Mouse (Mus musculus) frontal cortex, postnatal 25 days (tissue): ENCODE results near the gene Cdip1.
"Not testable (repeated sequence)": the region's sequence is repeated elsewhere in the genome, so short reads cannot be mapped to it uniquely, and the experiment has no call there.

Experiments
- DNase-seq, 2 experiments: peaks; one replicate each; pipeline ENCODE4 v3.0.0; 2022; ENCODE audit warnings: low spot score in 2 of 2

The Cdip1 gene

GRCm38 (mm10) chr16:4773289-4773970 is 16.7 kb downstream of the Cdip1 start:
- no peak for DNase-seq

- DNase-seq: no peak
Measured at GRCm38 (mm10) chr16:4768719-4769118, 21.4 kb downstream of the Cdip1 start.

DNA sequence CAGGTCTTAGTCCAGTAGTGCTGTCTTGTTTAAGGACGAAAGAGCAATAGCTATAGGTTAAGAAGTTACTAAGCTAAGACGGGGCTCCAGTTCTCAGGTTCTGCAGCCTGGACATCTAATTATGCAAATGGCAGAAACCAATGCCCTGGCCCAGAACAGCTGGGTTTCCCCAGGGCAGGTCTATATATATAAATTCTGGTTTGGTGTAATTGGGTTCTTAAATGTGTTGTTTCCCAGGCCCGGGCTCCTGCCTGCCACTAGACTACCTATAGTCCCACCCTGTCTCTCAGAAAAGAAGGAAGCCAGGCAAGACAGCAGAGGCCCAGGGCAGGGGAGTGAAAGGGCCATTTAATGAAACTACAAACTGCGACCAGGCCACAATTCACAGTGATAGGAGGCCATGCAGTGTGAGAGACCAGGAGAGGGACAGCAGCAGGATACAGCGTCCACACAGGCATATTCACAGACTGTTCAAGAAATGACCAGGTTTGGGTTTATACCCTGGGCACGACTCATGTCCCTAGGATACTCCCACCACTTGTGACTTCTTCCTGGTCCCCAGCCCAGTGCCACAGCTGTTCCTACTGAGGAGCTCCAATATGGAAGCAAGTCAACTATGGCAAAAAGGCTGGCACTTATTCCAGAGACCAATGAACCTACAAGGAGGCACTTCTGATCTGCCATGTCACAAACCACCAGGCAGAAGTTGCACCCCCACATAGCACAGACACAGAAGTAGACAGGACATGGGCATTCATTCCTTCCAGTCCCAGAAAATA is 22.9 kb downstream of the Cdip1 start:
- no peak for DNase-seq

- DNase-seq: no peak
Measured at GRCm38 (mm10) chr16:4765852-4766251, 24.2 kb downstream of the Cdip1 start.

DNA sequence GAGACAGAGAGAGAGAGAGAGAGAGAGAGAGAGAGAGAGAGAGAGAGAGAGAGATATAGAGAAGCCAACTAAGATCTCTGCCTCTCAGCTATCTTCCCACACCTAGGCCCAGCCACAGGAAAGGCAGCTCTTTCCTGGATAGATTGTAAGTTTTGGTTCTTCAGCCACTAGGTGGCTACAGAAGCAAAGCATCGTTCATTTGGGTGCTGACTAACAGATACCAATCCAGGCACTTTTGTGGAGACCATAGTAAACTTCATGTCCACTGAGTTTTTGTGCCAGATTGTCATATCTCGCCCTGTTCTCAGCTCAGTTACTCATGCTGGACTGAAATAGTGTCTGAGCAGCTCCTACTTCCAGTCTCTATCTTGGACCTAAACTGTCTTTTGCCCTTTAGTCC is 26.8 kb downstream of the Cdip1 start:
- DNase-seq: no peak

DNA sequence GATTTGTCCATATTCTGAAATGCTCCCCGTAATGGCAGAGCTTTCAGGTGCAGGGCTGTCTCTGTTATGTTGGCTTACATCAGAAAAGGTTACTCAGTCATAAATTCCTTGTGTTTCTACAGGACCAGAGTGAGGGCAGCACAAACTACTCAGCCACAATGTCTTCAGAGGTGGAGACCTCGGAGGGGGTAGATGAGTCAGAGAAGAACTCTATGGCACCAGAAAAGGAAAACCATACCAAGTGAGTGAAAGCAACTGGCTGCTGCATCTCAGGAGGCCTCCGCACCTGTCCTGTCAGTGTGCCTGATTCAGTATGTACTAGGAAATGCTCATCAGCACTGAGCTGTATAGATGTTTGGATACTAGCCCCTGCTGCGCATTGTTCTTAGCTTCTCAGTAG is 27.7 kb downstream of the Cdip1 start:
- no peak for DNase-seq

GRCm38 (mm10) chr16:4756660-4757335 is 33.3 kb downstream of the Cdip1 start:
- not testable (repeated sequence) for DNase-seq

GRCm38 (mm10) chr16:4754045-4754444 is 36.0 kb downstream of the Cdip1 start:
- DNase-seq: no peak

GRCm38 (mm10) chr16:4752155-4752554 is 37.9 kb downstream of the Cdip1 start:
- no peak for DNase-seq

GRCm38 (mm10) chr16:4742186-4742585 is 47.9 kb downstream of the Cdip1 start:
- DNase-seq: no peak

GRCm38 (mm10) chr16:4739994-4740393 is 50.1 kb downstream of the Cdip1 start:
- DNase-seq: no peak

DNA sequence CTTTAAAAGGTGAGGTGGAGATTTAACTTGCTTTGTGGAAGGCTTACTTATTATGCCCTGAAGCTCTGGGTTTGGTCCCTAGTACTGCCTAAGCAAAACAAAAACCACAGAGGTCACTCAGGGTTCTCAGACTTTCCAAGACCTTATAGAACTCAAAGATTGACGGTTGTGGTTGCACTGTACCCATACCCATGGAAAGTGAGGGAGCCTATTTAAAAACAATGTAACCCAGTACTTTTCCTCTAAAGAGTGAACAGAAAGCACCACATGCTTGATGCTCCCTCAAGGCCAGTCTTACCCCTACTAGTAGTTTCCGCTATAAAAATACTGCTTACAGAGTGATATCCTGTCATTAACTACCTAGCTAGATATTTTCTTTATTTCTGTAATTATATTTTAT is 53.8 kb downstream of the Cdip1 start:
- DNase-seq: no peak

DNA sequence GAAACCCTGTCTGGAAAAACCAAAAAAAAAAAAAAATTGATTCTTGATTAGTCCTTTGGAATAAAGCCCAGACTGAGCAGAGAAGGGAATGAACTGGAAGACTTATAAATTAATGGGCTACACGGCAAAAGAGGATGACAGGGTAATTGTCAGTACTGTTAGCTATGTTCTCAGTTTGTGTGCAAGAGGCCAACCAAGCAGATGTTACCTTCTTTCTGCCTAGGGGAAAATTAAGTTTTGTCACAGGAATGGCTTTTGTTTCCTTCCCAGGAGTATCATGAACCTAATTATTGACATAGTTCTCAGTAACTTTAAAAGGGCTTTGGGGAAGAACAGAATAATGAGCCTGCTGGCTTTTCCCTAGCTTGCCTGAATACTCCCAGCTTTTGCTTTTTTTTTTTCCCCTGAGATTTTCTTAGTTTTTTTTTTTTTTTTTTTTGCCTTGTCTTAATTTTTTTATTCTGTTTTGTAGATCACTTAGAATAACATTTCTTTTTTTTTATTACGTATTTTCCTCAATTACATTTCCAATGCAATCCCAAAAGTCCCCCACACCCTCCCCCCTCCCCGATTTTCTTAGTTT is 59.2 kb downstream of the Cdip1 start:
- DNase-seq: no peak

DNA sequence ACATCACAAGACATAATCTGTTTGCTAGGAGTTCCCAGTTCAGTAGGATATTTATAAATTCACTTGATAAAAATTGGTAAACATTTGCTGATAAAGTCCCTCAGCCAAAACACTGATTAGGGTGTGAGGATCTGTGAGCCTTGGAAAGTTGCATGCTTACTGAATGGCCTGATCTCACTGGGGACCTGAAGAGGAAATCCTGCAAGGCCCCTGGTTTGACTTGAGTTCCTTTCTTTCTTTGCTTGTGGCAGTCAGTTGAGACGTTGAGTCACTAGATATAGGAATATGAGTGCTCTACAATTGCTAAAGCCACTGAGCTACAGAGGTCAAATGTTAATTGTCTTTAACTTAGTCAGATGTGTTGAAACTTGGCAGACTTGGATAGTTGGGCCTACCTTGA is 62.1 kb downstream of the Cdip1 start:
- DNase-seq: no peak

DNA sequence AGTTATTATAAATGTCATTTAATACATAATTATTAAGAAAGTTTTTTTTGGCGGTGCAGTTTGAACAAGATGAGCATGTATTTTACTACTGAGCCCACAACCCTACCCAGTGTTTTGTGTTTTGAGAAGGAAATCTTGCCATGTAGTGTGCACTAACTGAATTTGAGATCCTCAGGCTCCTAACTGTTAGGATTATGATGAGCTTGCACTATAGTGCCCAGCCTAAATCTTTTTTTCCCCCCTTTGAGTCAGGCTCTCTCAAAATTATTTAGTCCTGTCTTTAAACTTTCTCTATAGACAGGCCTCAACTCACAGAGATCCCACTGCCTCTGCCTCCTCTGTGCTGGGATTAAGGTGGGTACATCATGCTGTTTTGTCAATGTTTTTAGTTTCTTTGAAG is 62.6 kb downstream of the Cdip1 start:
- DNase-seq: no peak

- DNase-seq: no peak
Measured at GRCm38 (mm10) chr16:4726528-4727128, 63.5 kb downstream of the Cdip1 start.

DNA sequence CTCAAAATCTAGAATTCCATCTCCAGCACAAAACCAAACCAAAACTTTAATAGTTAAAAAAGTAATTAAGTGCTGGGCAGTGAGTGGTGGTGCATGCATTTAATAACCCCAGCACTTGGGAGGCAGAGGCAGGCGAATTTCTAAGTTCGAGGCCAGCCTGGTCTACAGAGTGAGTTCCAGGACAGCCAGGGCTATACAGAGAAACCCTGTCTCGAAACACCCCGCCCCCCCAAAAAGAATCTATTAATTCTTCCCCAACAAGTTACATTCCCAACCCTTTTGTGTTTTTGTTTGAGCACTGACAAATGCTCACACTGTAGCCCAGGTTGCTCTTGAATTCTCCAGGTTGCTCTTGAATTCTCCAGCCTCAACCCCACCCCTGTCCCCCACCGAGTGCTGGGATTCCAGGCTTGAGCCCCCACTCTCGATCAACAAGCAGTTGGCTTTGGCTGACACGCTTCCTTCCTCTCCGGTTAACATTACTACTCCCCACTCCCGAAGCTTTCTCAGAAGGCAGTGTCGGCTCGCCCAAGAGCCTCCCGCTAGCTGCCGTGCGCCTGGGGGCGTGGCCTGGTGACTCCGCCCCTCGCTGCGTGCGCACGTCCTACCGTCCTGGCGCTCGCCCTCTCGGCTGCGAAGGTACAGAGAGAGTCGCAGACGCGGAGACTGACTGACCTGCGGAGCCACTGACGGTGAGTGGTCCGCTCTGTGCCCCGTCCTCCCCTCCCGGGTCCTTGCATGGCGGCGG is 64.1 kb downstream of the Cdip1 start, which contains the start of gene Hmox2:
Hmox2 (plus strand) TSS at position 582 of the 748 bp plus-strand sequence.
- peak; percentile 77 to 88 for DNase-seq

DNA sequence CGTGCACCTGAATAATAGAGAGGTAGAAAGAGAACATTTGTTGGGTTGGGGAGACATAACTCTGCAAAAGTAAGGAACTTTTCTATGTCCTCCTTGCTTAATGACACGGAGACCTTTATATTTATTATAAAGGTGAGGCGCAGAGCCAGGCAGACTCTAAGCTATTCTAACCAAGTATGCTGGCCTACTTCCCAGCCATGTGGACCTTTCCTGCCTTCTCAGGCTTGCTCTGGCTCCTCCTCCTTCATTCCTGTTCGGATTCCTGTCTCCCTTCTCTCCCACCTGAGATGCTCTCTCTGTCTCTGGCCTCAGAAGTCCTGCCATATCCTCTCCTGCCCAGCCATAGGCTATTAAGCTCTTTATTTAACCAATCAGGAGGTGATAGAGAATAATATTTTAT is 64.8 kb downstream of the Cdip1 start:
- DNase-seq: no peak

- no peak for DNase-seq
Measured at GRCm38 (mm10) chr16:4722915-4723209, 67.2 kb downstream of the Cdip1 start.

- DNase-seq: no peak
Measured at GRCm38 (mm10) chr16:4722128-4722914, 67.8 kb downstream of the Cdip1 start.
